Mouse (Mus musculus) limb, embryonic 15.5 days (tissue): ENCODE measurements around the gene Trim7. TPM values are rescaled to one million over a fixed set of nuclear protein-coding genes. Genes with fewer than 3 reads are reported as not detected.

Source experiments
- ATAC-seq: fragments of 200-750 bp; cut with Nextera tagmentation; 2 replicates; pipeline ENCODE4 v1.8.0; 2017; ENCODE audit warnings: low read depth, moderate TSS enrichment; ENCODE audit not compliant: insufficient number of reproducible peaks, low FRiP score, low TSS enrichment
- H3K27ac ChIP-seq: fragments of 300-500 bp; sonication (generic); 2 replicates; pipeline ENCODE4 v1.5.1; 2015; ENCODE audit warnings: moderate library complexity, mild to moderate bottlenecking, inconsistent platforms
- H3K27me3 ChIP-seq: fragments of 300-500 bp; sonication (generic); 2 replicates; pipeline ENCODE4 v1.6.1; 2015; ENCODE audit warnings: inconsistent platforms
- H3K36me3 ChIP-seq: fragments of 300-500 bp; sonication (generic); 2 replicates; pipeline ENCODE4 v1.6.1; 2015; ENCODE audit warnings: inconsistent platforms
- H3K4me1 ChIP-seq: fragments of 300-500 bp; sonication (generic); 2 replicates; pipeline ENCODE4 v1.6.1; 2015; ENCODE audit warnings: inconsistent platforms
- H3K4me2 ChIP-seq: fragments of 300-500 bp; sonication (generic); 2 replicates; pipeline ENCODE4 v1.6.1; 2015; ENCODE audit warnings: mild to moderate bottlenecking, inconsistent platforms
- H3K4me3 ChIP-seq: fragments of 300-500 bp; sonication (generic); 2 replicates; pipeline ENCODE4 v1.5.1; 2015; ENCODE audit warnings: mild to moderate bottlenecking, inconsistent platforms
- H3K9ac ChIP-seq: fragments of 300-500 bp; sonication (generic); 2 replicates; pipeline ENCODE4 v1.6.1; 2015; ENCODE audit warnings: inconsistent platforms
- H3K9me3 ChIP-seq: fragments of 300-500 bp; sonication (generic); 2 replicates; pipeline ENCODE4 v1.6.1; 2016; ENCODE audit warnings: inconsistent platforms
- WGBS: fragments of 180-500 bp; shearing (Covaris S2); methylation state at CpG from one replicate; pipeline ENCODE4 v1.1.7; 2015; 5-methylcytosine and 5-hydroxymethylcytosine counted together
- polyA plus RNA-seq: library from polyadenylated mRNA; unstranded; fragments of >200 nt; fragmentation: Nextera tagmentation; extraction: Ambion mirVana; gene quantifications from 2 replicates; pipeline ENCODE4 v1.2.1, GENCODE M21; 2015

Gene Trim7
- polyA plus RNA-seq, 1 experiment from 2014 or later: 2.0 TPM

GRCm38 (mm10) chr11:48806856-48807562, 18.9 kb upstream of the Trim7 start:
- Histone ChIP-seq H3K27me3 (no peaks in the 10 kb centered on the region), H3K9me3 (no peaks in the 10 kb centered on the region), H3K4me1 (peaks cover 14% of the 10 kb centered on the region), H3K4me3 (no peak overlapping the region), H3K27ac (peak overlapping the region; percentile 47; the same call in 1 of the 2 replicates), H3K36me3 (peaks cover 99% of the 10 kb centered on the region), H3K9ac (no peak overlapping the region), H3K4me2 (no peak overlapping the region)
- peak; percentile 37; the same call in 1 of the 2 replicates for ATAC-seq
- 60% methylated on average over 21 of the region's 21 CpGs for WGBS

DNA sequence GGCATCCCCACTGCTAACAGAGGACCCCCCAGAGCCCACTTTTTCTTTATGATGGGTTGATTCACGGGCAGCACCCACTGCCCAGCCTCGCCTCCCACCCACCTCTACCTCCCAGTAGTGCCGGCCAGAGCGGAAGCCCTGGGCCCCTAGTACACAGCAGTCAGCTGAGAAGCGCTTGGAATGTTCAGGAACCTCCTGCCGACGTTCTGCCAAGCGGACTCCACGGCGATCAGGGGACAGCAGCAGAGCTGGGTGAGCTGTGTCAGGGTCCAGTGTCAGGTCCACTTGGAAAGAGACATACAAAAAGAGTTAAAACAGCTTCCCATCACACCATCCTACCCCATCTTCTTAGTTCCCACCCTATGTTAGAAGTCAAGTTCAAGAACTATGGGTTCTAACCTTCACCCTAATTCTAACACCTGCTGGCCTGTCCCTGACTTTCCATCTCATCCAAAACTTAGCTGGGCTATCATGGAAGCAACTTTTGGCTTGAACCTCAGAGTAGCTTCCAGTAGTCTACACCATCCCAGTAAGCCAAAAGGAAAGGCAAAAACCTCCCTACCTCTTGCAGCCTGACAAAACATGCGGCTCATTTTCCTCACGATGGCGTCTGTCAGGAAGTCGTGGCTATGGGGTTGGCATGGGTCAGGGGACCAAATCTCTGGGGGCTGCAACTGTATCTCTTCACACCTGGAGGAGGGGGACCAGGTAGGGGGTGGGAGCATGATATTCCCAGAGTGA, 18.2 kb upstream of the Trim7 start:
- H3K36me3 ChIP-seq: peaks cover 98% of the 10 kb centered on the region
- no peak overlapping the region for H3K4me2 ChIP-seq
- H3K27me3 ChIP-seq: no peaks in the 10 kb centered on the region
- ATAC-seq: no peak; the same call in 1 of the 2 replicates
- peaks cover 7% of the 10 kb centered on the region; the same call in 1 of the 2 replicates for H3K4me1 ChIP-seq
- WGBS: 59% methylated on average over 14 of the region's 14 CpGs
- H3K9ac ChIP-seq: no peak overlapping the region
- H3K4me3 ChIP-seq: no peak overlapping the region
- no peaks in the 10 kb centered on the region for H3K9me3 ChIP-seq
- peak overlapping the region; percentile 50 for H3K27ac ChIP-seq

DNA sequence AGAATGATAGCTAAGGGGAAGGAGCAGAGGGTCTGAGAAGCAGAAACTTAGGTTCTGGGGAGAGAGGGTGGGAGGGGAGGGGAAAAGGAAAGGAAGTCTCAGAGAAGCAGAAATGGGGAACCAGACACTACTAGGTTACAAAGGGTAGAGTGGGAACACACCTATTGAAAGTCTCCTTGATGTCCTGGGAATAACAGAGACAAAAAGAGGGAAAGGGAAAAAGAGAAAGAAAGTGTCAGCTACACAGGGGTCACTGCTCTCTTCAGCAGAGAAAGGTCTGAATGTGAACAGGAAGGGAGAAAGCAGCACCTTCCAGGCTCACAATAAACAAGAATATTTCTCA, 17.7 kb upstream of the Trim7 start:
- Histone ChIP-seq H3K4me1 (0 out of 2 replicates have a peak, but pooled peaks cover 4% of the 10 kb centered on the region), H3K36me3 (peaks cover 93% of the 10 kb centered on the region), H3K27me3 (no peaks in the 10 kb centered on the region), H3K9ac (no peak overlapping the region), H3K4me2 (no peak overlapping the region), H3K27ac (no peak overlapping the region), H3K4me3 (no peak overlapping the region), H3K9me3 (no peaks in the 10 kb centered on the region)
- no peak for ATAC-seq

DNA sequence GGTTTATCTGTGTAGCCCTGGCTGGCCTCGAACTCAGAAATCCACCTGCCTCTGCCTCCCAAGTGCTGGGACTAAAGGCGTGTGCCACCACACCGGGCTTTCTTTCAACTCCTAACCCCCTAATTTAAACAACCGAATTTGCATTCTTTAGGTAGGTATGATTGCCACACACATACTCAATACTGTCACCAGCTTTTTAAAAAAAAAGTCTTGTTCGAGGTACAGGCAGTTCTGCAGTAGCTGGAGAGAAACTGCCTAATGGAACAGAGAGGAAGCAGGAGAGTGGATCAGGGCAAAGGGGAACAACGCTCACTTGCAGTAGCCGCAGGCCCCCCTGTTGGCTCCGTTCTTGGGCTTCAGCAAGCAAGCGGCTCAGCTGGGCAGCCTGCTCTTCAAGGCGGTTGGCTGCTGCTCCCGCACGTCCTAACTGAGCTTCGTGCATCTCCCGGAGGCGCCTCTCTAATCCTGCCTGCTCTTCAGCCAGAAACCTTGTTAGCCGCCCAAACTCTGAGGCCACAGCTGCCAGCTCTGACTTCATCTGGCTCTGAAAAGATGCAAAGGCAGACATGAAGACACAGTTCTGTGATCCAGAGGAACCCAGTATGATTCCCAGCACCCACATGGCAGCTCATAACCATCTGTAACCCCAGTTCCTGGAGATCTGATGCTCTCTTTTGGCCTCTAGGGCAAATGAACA, 17.1 kb upstream of the Trim7 start:
- Histone ChIP-seq H3K4me3 (no peak overlapping the region), H3K9ac (no peak overlapping the region), H3K4me1 (0 out of 2 replicates have a peak, but pooled peaks cover 4% of the 10 kb centered on the region), H3K27ac (0 out of 2 replicates have a peak overlapping the region, but pooled peaks have one; percentile 8), H3K9me3 (no peaks in the 10 kb centered on the region), H3K27me3 (no peaks in the 10 kb centered on the region), H3K4me2 (no peak overlapping the region), H3K36me3 (peaks cover 87% of the 10 kb centered on the region)
- WGBS: 64% methylated on average over 16 of the region's 16 CpGs
- ATAC-seq: no peak

- H3K27ac ChIP-seq: 0 out of 2 replicates have a peak overlapping the region, but pooled peaks have one; percentile 8
- H3K4me2 ChIP-seq: no peak overlapping the region
- peaks cover 81% of the 10 kb centered on the region for H3K36me3 ChIP-seq
- H3K27me3 ChIP-seq: no peaks in the 10 kb centered on the region
- 60% methylated on average over 4 of the region's 4 CpGs for WGBS
- no peak overlapping the region for H3K9ac ChIP-seq
- H3K9me3 ChIP-seq: no peaks in the 10 kb centered on the region
- no peak overlapping the region for H3K4me3 ChIP-seq
- ATAC-seq: no peak
- peaks cover 7% of the 10 kb centered on the region; the same call in 1 of the 2 replicates for H3K4me1 ChIP-seq
Measured at GRCm38 (mm10) chr11:48809434-48809830, 16.5 kb upstream of the Trim7 start.

DNA sequence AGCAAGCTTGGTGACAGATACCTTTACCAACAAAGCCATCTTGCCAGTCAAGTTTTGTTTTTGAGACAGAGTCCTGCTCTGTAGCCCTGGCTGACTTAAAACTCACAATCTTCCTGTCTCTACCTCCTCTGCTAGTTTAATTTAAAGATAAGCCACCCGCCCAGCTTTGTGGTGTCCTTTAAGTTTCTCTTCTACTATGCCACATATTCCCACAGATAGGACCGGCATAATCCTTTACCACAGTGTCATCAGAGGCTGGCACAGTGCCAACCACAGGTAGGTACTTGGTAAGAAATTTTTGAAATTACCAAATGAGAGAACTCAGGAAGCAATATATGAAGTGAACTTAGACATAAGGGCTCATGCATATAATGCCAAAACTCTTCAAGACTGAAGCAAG, 15.8 kb upstream of the Trim7 start:
- Histone ChIP-seq H3K4me2 (no peak overlapping the region), H3K4me1 (peaks cover 7% of the 10 kb centered on the region; the same call in 1 of the 2 replicates)
- 81% methylated on average over 2 of the region's 2 CpGs for WGBS

DNA sequence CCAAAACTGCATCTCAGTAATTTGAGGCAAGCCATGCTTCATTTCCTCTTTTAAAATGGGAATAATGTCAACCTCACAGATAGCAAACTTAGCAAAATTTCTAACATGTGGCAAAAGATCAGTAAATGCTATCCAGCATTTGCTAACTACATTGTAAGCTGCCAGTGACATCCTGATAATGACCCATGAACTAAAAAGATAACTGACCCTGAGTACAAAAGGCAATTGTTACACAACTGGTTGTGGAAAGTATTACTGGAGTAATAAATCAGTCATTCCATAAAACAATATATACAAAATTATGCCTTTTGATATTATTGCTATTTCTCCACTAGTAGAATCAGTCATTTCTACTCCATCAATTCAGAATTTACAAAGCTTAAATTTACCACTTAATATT, 12.2 kb upstream of the Trim7 start:
- H3K27ac ChIP-seq: no peak overlapping the region
- H3K4me3 ChIP-seq: no peak overlapping the region
- no peak for ATAC-seq
- H3K27me3 ChIP-seq: no peaks in the 10 kb centered on the region
- H3K36me3 ChIP-seq: peaks cover 41% of the 10 kb centered on the region
- peaks cover 22% of the 10 kb centered on the region for H3K4me1 ChIP-seq
- no peak overlapping the region for H3K9ac ChIP-seq
- no peaks in the 10 kb centered on the region for H3K9me3 ChIP-seq
- H3K4me2 ChIP-seq: no peak overlapping the region

More for the DNA sequence above, 15.8 kb upstream of the Trim7 start:
- H3K27me3 ChIP-seq: no peaks in the 10 kb centered on the region
- no peaks in the 10 kb centered on the region for H3K9me3 ChIP-seq
- ATAC-seq: no peak
- H3K4me3 ChIP-seq: no peak overlapping the region
- H3K36me3 ChIP-seq: peaks cover 77% of the 10 kb centered on the region
- no peak overlapping the region for H3K27ac ChIP-seq
- no peak overlapping the region for H3K9ac ChIP-seq

DNA sequence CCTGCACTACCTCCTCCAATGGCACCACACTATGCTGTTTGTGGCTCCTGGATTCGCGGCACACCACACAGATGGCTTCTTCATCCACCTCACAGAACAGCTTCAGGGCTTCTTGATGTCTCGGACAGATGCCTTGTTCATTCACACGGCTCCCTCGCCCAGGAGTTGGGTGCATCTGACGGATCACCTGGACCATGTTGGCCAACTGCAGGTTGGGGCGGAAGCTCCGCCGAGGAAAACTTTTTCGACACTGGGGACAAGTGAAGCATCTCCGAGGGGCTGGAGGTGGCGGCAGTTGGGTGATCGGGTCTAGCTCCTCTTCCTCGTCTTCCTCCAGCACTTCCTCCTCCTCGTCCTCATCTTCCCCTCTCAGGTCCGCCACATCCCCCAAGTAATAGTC, 10.1 kb upstream of the Trim7 start:
- Histone ChIP-seq H3K4me1 (peaks cover 19% of the 10 kb centered on the region), H3K27me3 (no peaks in the 10 kb centered on the region), H3K36me3 (peaks cover 21% of the 10 kb centered on the region), H3K27ac (no peak overlapping the region), H3K4me2 (peak overlapping the region; percentile 83), H3K4me3 (peak overlapping the region; percentile 68), H3K9me3 (no peaks in the 10 kb centered on the region), H3K9ac (0 out of 2 replicates have a peak overlapping the region, but pooled peaks have one; percentile 73)
- WGBS: 75% methylated on average over 16 of the region's 16 CpGs
- ATAC-seq: no peak

DNA sequence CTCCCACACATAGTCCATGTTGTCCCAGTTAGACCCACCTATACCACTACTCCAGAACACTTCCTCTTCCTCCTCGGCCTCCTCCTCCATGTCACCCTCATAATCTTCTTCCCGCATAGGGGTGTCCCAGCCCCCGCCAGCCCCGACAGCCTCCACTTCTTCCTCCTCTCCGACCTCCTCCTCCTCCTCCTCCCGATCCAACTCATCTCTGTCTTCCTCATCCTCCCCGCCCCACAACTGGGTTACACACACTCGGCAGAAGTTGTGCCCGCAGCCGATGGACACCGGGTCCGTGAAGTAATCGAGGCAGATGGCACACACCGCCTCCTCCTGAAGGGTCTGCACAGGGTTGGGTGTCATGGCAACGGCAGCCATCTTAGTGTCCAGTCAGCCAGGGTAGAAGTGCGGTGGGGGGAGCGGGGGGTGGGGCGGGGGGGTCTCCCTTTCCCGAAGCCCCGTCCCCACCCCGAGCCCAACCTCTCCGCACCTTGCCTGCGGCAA, 9.6 kb upstream of the Trim7 start:
- H3K4me2 ChIP-seq: peak overlapping the region; percentile 83
- peaks cover 19% of the 10 kb centered on the region for H3K4me1 ChIP-seq
- peak overlapping the region; percentile 68 for H3K4me3 ChIP-seq
- no peaks in the 10 kb centered on the region for H3K9me3 ChIP-seq
- peaks cover 16% of the 10 kb centered on the region for H3K36me3 ChIP-seq
- H3K27me3 ChIP-seq: no peaks in the 10 kb centered on the region
- H3K9ac ChIP-seq: peak overlapping the region; percentile 73
- H3K27ac ChIP-seq: peak overlapping the region; percentile 98
- ATAC-seq: 0 out of 2 replicates have a peak, but pooled peaks have one; percentile 7
- 3% methylated on average over 22 of the region's 23 CpGs for WGBS

GRCm38 (mm10) chr11:48816800-48817665, 8.9 kb upstream of the Trim7 start, which contains the start of gene Trim41:
TSS of gene Trim41 (minus strand) at chr11:48817353.
- Histone ChIP-seq H3K27me3 (no peaks in the 10 kb centered on the region), H3K4me1 (peaks cover 19% of the 10 kb centered on the region), H3K36me3 (peaks cover 9% of the 10 kb centered on the region), H3K9me3 (no peaks in the 10 kb centered on the region), H3K4me3 (peak within 1 kb of the TSS; percentile 68), H3K27ac (peak within 1 kb of the TSS; percentile 98), H3K4me2 (peak within 1 kb of the TSS; percentile 83), H3K9ac (peak within 1 kb of the TSS; percentile 73)
- ATAC-seq: peak; percentile 96
- under 1% methylated on average over 75 of the region's 77 CpGs for WGBS

GRCm38 (mm10) chr11:48817794-48818193, 8.1 kb upstream of the Trim7 start:
- peak overlapping the region; percentile 58 for H3K4me2 ChIP-seq

More at GRCm38 (mm10) chr11:48817794-48818193, 8.1 kb upstream of the Trim7 start:
- peaks cover 19% of the 10 kb centered on the region for H3K4me1 ChIP-seq
- H3K36me3 ChIP-seq: peaks cover 3% of the 10 kb centered on the region
- H3K4me3 ChIP-seq: peak overlapping the region; percentile 68
- H3K27ac ChIP-seq: peak overlapping the region; percentile 98
- no peak for ATAC-seq
- H3K27me3 ChIP-seq: no peaks in the 10 kb centered on the region
- H3K9ac ChIP-seq: peak overlapping the region; percentile 48
- H3K9me3 ChIP-seq: no peaks in the 10 kb centered on the region
- 3% methylated on average over 9 of the region's 9 CpGs for WGBS
